Mouse (Mus musculus) mesoderm, embryonic 11.5 days (tissue): ENCODE measurements around the gene Gnas.

ENCODE experiments used
- DNase-seq: peaks from one replicate; pipeline ENCODE4 v3.0.0-alpha.2; 2012; ENCODE audit warnings: low read depth, low spot score

Gnas gene

DNA sequence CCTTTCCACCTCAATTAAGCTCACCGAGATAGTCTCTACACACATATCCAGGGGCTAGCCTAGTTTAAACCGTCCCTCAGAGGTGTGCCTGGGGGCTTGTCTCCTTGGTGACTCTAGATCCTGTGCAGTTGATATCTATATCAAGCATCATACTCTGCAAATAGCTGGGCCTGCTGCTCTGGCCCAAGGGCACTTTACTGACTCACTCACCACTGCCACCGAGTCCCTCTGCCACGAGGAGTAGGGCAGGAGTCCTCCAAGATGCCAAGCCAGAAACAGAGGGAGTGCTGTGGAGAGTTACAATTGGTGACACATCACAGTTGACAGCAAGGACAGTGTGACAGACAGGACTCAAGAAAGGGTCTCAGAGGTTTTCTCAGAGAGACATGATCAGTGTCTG, 75.5 kb downstream of the Gnas start:
- DNase-seq: no peak

DNA sequence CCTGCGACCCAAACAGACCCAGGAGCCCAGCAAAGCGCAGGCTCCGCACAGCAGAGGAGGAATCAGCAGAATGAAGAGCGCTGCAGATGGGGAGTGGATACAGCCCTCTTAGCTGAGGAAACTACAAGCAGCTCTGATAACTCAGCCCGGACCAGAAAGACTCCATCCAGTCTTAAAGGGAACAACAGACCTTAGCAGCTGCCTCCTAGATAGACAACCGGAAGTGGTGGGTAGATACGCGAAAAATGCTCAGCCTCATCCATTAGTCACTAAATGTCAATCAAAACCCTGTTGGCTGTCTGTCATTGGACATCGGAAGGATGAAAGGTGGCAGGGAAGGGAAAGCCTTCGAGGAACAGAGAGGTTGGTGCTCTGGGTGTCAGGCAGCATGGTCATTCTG, 82.5 kb downstream of the Gnas start:
- no peak for DNase-seq

DNA sequence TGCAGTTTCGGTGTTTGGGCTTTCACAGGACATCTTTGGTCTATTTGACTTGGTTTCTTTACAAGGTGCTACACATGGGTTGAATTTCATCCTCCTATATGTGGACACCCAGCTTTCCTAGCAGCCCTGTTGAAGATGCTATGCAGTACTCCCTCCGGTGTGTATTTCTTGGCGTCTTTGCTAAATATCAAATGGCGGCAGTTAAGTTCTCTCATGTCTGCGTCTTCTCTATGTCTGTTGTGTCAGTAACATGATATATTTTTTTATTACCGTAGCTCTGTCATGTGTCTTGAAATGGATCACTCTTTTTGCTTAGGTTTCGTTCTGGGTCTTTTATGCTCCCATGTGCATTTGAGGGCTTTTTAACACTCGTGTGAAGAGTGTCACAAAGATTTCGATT, 96.9 kb downstream of the Gnas start:
- no peak for DNase-seq

DNA sequence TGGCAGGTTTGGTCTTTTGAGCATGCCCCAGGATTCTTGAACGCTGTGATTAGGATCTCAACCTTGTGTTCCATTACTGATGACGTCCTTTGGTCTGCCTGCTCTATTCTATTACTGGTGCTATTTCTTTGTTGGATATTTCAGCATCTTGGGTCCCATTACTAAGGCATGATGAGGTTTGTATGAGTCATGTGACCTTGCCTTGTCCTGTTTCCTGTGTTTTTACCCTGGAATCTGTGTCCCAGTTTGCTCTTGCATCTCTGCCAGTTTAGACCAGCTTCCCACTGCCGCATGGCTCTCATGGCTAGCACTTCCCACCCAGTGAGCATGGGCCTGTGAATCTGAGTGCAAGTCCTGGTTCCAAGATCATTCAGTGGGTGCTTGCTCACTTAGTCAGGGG, 107.8 kb downstream of the Gnas start:
- no peak for DNase-seq

DNA sequence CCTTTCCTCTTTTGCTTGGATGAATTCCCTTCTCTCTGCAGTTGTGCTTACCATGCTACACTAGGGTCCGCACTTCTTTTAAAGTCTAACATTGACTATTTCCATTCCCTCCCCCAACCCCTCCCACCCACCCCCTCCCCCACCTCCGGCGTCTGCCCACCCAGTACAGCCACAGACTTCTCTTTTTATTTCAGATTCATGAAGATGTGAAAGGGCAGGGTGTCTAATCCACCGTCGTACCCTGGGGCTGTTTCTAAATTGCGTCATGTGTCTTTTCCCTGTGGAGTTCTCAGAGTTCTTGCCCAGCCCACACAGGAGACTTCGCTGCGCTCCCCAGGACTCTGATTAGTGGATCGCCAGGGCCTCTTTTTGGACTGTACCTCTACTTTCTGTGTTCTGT, 108.4 kb downstream of the Gnas start:
- no peak for DNase-seq

DNA sequence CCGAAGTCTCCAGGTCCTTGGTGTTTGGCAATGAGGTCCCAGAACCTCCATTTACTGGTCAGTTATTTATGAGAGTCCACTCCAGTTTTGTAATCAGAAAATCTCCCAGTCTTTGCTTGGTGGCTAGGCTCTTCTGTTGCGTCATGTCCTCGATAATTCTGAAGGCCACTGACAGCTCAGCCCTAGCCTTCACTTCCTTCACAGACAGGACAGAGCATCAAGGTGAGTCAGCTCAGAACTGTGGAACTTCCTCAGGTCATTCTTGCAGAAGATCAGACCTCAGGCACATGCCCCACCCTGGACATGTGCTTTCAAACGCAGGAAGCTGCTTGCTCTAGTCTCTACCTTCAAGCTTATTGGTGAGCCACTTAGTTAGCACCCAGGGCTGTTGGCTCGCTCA, 109.3 kb downstream of the Gnas start:
- DNase-seq: no peak
